Mouse (Mus musculus): Measurements from ENCODE around the gene Pus10. TPM values are rescaled to one million over a fixed set of nuclear protein-coding genes. Genes with fewer than 3 reads are reported as not detected.

Pus10 gene
- polyA plus RNA-seq, 1 experiment from 2014 or later = 28.2 TPM

DNA sequence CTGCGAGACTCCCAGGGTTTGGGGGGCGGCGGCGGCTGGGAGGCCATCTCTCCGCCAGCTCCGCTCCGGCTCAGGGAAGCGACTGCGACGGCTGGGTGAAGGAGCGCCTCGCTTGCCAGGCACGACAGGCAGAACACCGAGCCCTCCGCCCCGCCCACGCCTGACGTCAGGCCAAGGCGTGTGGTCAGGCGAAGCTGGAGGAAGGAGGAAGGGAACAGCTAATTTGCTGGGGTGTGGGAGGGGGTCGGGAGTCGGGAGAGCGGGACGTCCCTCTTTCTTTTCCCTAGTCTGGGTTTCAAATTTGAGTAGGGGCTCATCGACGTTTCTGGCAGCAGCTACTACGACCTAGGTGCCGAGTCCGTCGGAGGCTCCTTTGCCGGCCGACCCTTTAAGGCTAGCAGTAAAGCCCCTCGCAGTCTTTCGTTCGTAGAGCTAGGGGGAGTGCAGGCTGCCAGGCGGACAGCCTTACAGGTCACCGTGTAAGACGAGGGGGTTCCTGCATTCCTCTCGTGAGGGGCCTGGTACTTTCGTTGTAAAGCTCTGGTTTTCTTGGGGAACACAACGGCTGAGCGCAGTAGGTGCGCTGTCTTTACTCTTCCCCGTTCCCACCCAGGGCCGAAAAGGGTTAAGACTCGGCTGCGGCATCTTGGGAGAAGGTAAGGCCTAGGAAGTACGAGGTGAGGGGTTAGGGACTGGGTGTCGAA, 476 bp downstream of the Pus10 start, which contains the start of gene Pex13:
Gene Pex13, minus strand, starts transcription at position 162 of the 704 bp plus-strand sequence.
- peaks cover 12% of the 10 kb centered on the region for H3K4me1 ChIP-seq
- peak within 1 kb of the TSS; percentile 95 for H3K27ac ChIP-seq
- peak within 1 kb of the TSS; percentile 91 for H3K9ac ChIP-seq
- peak within 1 kb of the TSS; percentile 64 for H3K4me2 ChIP-seq
- ATAC-seq (ENCODE audit: insufficient number of reproducible peaks, insufficient read depth, low FRiP score, low TSS enrichment, low read depth) = peak; percentile 99
- H3K9me3 ChIP-seq = no peaks in the 10 kb centered on the region
- WGBS = under 1% methylated on average over 49 of the region's 49 CpGs
- H3K27me3 ChIP-seq = no peaks in the 10 kb centered on the region
- H3K4me3 ChIP-seq = peak within 1 kb of the TSS; percentile 93
- H3K36me3 ChIP-seq = peaks cover 13% of the 10 kb centered on the region

- H3K4me1 ChIP-seq = peaks cover 12% of the 10 kb centered on the region
- H3K9me3 ChIP-seq = no peaks in the 10 kb centered on the region
These were observed 1.1 kb downstream of the Pus10 start for GRCm38 (mm10) chr11:23666526-23666925.

GRCm38 (mm10) chr11:23667128-23667527, 1.7 kb downstream of the Pus10 start:
- Histone ChIP-seq H3K4me3 (peak overlapping the region; percentile 93), H3K27me3 (no peaks in the 10 kb centered on the region), H3K9ac (no peak overlapping the region), H3K36me3 (peaks cover 15% of the 10 kb centered on the region), H3K4me1 (peaks cover 12% of the 10 kb centered on the region), H3K4me2 (peak overlapping the region; percentile 64), H3K9me3 (no peaks in the 10 kb centered on the region), H3K27ac (no peak overlapping the region)
- WGBS = 49% methylated on average over 3 of the region's 3 CpGs
- ATAC-seq (ENCODE audit: insufficient number of reproducible peaks, insufficient read depth, low FRiP score, low TSS enrichment, low read depth) = no peak

More at GRCm38 (mm10) chr11:23666526-23666925, 1.1 kb downstream of the Pus10 start:
- Histone ChIP-seq H3K36me3 (peaks cover 15% of the 10 kb centered on the region), H3K4me3 (peak overlapping the region; percentile 93), H3K27me3 (no peaks in the 10 kb centered on the region), H3K4me2 (peak overlapping the region; percentile 64), H3K9ac (peak overlapping the region; percentile 91), H3K27ac (peak overlapping the region; percentile 95)
- ATAC-seq (ENCODE audit: insufficient number of reproducible peaks, insufficient read depth, low FRiP score, low TSS enrichment, low read depth) = no peak
- 7% methylated on average over 5 of the region's 5 CpGs for WGBS

GRCm38 (mm10) chr11:23672256-23672749, 6.8 kb downstream of the Pus10 start:
- Histone ChIP-seq H3K27ac (no peak overlapping the region), H3K27me3 (no peaks in the 10 kb centered on the region), H3K4me3 (no peak overlapping the region), H3K9ac (no peak overlapping the region), H3K4me2 (no peak overlapping the region), H3K36me3 (peaks cover 58% of the 10 kb centered on the region), H3K9me3 (no peaks in the 10 kb centered on the region), H3K4me1 (peaks cover under 1% of the 10 kb centered on the region; the same call in 1 of the 2 replicates)
- no peak for ATAC-seq (ENCODE audit: insufficient number of reproducible peaks, insufficient read depth, low FRiP score, low TSS enrichment, low read depth)
- WGBS = 88% methylated on average over 4 of the region's 4 CpGs

- H3K4me2 ChIP-seq = no peak overlapping the region
- H3K4me1 ChIP-seq = no peaks in the 10 kb centered on the region
- 90% methylated on average over 5 of the region's 5 CpGs for WGBS
- H3K27me3 ChIP-seq = no peaks in the 10 kb centered on the region
- H3K27ac ChIP-seq = no peak overlapping the region
- peaks cover 72% of the 10 kb centered on the region for H3K36me3 ChIP-seq
- no peak overlapping the region for H3K9ac ChIP-seq
- ATAC-seq (ENCODE audit: insufficient number of reproducible peaks, insufficient read depth, low FRiP score, low TSS enrichment, low read depth) = no peak
- H3K4me3 ChIP-seq = no peak overlapping the region
- no peaks in the 10 kb centered on the region for H3K9me3 ChIP-seq
These were observed 10.6 kb downstream of the Pus10 start for GRCm38 (mm10) chr11:23676100-23676499.

DNA sequence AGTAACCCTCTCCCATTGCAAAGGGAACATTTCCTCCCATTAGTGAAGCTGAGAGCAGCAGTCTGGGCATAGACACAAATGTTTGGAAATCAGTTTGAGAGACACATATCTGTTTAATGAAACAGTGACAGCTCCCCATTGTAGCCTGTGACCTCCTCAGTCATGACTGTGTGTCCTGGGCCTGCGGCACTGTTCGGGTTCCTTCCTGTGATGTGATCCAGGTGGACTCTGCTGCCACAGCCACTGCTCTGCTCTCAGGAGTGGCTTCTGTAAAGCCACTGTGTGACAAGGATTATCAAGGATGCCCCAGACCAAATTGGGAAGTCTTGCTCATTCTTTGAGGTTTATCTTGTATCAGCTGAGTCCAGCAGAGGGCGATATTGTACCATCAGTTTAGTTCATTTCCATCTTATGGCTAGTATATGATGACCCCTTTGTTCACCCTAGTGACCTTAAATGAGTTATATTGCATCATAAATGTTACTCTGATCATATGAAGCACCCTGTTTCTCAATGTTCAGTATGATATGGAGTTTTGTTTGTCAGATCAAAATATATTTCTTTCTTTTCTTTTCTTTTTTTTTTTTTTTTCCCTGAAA, 13.7 kb downstream of the Pus10 start:
- Histone ChIP-seq H3K4me2 (no peak overlapping the region), H3K27me3 (no peaks in the 10 kb centered on the region), H3K27ac (no peak overlapping the region), H3K9me3 (no peaks in the 10 kb centered on the region), H3K4me1 (no peaks in the 10 kb centered on the region), H3K36me3 (peaks cover 71% of the 10 kb centered on the region), H3K4me3 (no peak overlapping the region), H3K9ac (no peak overlapping the region)
- WGBS = 52% methylated on average over 3 of the region's 3 CpGs
- ATAC-seq (ENCODE audit: insufficient number of reproducible peaks, insufficient read depth, low FRiP score, low TSS enrichment, low read depth) = no peak

GRCm38 (mm10) chr11:23680435-23680950, 15.0 kb downstream of the Pus10 start:
- Histone ChIP-seq H3K4me3 (no peak overlapping the region), H3K9me3 (no peaks in the 10 kb centered on the region), H3K27ac (no peak overlapping the region), H3K36me3 (peaks cover 64% of the 10 kb centered on the region), H3K4me1 (no peaks in the 10 kb centered on the region), H3K9ac (no peak overlapping the region), H3K27me3 (no peaks in the 10 kb centered on the region), H3K4me2 (no peak overlapping the region)
- ATAC-seq (ENCODE audit: insufficient number of reproducible peaks, insufficient read depth, low FRiP score, low TSS enrichment, low read depth) = no peak
- 95% methylated on average over 6 of the region's 6 CpGs for WGBS

- no peak for ATAC-seq (ENCODE audit: insufficient number of reproducible peaks, insufficient read depth, low FRiP score, low TSS enrichment, low read depth)
- peaks cover 60% of the 10 kb centered on the region for H3K36me3 ChIP-seq
- 84% methylated on average over 5 of the region's 5 CpGs for WGBS
These were observed 17.1 kb downstream of the Pus10 start for GRCm38 (mm10) chr11:23682561-23682960.

DNA sequence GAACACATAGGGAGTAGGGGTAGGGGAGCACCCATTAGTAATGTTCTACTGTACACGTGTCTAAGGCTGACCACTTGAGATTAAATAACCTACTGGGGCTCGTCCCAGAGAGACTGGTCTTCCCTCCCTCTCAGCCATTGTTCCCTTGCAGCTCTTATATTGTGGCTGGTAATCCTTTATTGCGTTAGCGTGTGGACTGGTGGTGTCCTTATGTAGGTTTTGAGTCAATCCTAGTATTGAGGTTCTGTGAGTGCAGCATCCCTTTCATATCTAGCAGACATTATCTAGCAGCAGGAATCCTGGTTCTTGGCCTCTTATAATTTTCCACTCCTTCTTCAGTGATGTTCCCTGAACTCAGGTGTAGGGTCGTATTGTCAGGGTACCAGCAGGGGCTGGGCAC, 21.2 kb downstream of the Pus10 start:
- no peak overlapping the region for H3K4me3 ChIP-seq
- H3K9me3 ChIP-seq = no peaks in the 10 kb centered on the region
- no peaks in the 10 kb centered on the region for H3K27me3 ChIP-seq
- H3K27ac ChIP-seq = no peak overlapping the region
- peaks cover 35% of the 10 kb centered on the region for H3K36me3 ChIP-seq
- H3K9ac ChIP-seq = no peak overlapping the region
- H3K4me1 ChIP-seq = no peaks in the 10 kb centered on the region
- ATAC-seq (ENCODE audit: insufficient number of reproducible peaks, insufficient read depth, low FRiP score, low TSS enrichment, low read depth) = no peak
- H3K4me2 ChIP-seq = no peak overlapping the region
- WGBS = 85% methylated on average over 5 of the region's 5 CpGs

More at GRCm38 (mm10) chr11:23682561-23682960, 17.1 kb downstream of the Pus10 start:
- Histone ChIP-seq H3K27me3 (no peaks in the 10 kb centered on the region), H3K27ac (no peak overlapping the region), H3K9ac (no peak overlapping the region), H3K4me2 (no peak overlapping the region), H3K9me3 (no peaks in the 10 kb centered on the region), H3K4me1 (no peaks in the 10 kb centered on the region), H3K4me3 (no peak overlapping the region)

GRCm38 (mm10) chr11:23688060-23688459, 22.6 kb downstream of the Pus10 start:
- Histone ChIP-seq H3K4me3 (no peak overlapping the region), H3K9ac (no peak overlapping the region), H3K4me1 (no peaks in the 10 kb centered on the region), H3K9me3 (no peaks in the 10 kb centered on the region), H3K27ac (no peak overlapping the region), H3K4me2 (no peak overlapping the region), H3K36me3 (peaks cover 33% of the 10 kb centered on the region), H3K27me3 (no peaks in the 10 kb centered on the region)
- ATAC-seq (ENCODE audit: insufficient number of reproducible peaks, insufficient read depth, low FRiP score, low TSS enrichment, low read depth) = no peak
- 89% methylated on average over 1 of the region's 1 CpGs for whole genome bisulfite sequencing

DNA sequence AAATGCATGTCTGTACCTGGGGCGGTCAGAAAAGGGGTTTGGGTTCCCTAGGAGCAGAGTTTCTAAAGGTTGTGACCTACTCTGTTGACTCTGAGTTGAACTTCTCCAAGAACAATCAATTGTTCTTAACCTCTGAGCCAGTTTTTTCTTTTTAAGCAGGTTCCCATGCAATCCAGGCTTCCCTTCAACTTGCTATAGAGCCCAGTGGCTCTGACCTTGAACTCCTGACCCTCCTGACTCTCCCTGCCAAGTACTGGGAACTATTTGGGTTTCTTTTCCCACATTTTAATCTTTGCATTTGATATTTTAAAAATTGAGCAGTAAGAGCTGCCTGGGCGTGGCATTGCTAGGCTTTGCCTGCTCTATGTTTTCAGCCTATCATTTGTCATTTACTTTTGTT, 27.8 kb downstream of the Pus10 start:
- H3K27me3 ChIP-seq = no peaks in the 10 kb centered on the region
- H3K36me3 ChIP-seq = peaks cover 20% of the 10 kb centered on the region
- H3K27ac ChIP-seq = no peak overlapping the region
- ATAC-seq (ENCODE audit: insufficient number of reproducible peaks, insufficient read depth, low FRiP score, low TSS enrichment, low read depth) = no peak
- no peak overlapping the region for H3K4me3 ChIP-seq
- no peak overlapping the region for H3K9ac ChIP-seq
- no peaks in the 10 kb centered on the region for H3K4me1 ChIP-seq
- no peaks in the 10 kb centered on the region for H3K9me3 ChIP-seq
- 90% methylated on average over 2 of the region's 2 CpGs for WGBS
- H3K4me2 ChIP-seq = no peak overlapping the region

- Histone ChIP-seq H3K9me3 (no peaks in the 10 kb centered on the region), H3K4me1 (no peaks in the 10 kb centered on the region), H3K4me2 (no peak overlapping the region), H3K27ac (no peak overlapping the region), H3K27me3 (no peaks in the 10 kb centered on the region), H3K36me3 (peaks cover 21% of the 10 kb centered on the region; the same call in 1 of the 2 replicates), H3K4me3 (no peak overlapping the region), H3K9ac (no peak overlapping the region)
- ATAC-seq (ENCODE audit: insufficient number of reproducible peaks, insufficient read depth, low FRiP score, low TSS enrichment, low read depth) = no peak
These were observed 30.4 kb downstream of the Pus10 start for GRCm38 (mm10) chr11:23695847-23696246.
